Mouse (Mus musculus) left cerebral cortex, postnatal 10 days (tissue): ENCODE measurements around the gene Npas3. TPM values are rescaled to one million over a fixed set of nuclear protein-coding genes. Genes with fewer than 3 reads are reported as not detected.

Experiments used
- DNase-seq, 2 experiments: peaks; one replicate each; pipeline ENCODE4 v3.0.0; 2021 to 2022; ENCODE audit warnings: low spot score in 2 of 2, mixed read lengths in 1 of 2; ENCODE audit errors: extremely low spot score in 1 of 2
- intact Hi-C: fragments of 180-260 bp; cut with DNase I; formaldehyde crosslinking; loops from one replicate; pipeline ENCODE4 v1.15.1; 2025
- total RNA-seq, 2 experiments: library from RNA; stranded (reverse); gene quantifications; 2 replicates each; pipeline ENCODE4 v1.2.3; 2021

Npas3 gene
- total RNA-seq, 2 experiments from 2014 or later: 32.8 to 33.8 TPM

- DNase-seq: no peak
- intact Hi-C loops: no loop called here
These were observed 805.1 kb downstream of the Npas3 start for GRCm38 (mm10) chr12:54053598-54053997.

GRCm38 (mm10) chr12:54060732-54061131, 812.3 kb downstream of the Npas3 start:
- intact Hi-C loops: loop anchor here (5.0 to 10.0 kb wide), 4 partner anchors 316 to 1138 kb away; no protein-coding TSS in a partner anchor
- DNase-seq: peak; percentile 79 to 85

- no peak for DNase-seq
- intact Hi-C loops: loop anchor here (5.0 to 10.0 kb wide), 4 partner anchors 316 to 1139 kb away; no protein-coding TSS in a partner anchor
These were observed 812.7 kb downstream of the Npas3 start for GRCm38 (mm10) chr12:54061168-54061567.

GRCm38 (mm10) chr12:54064986-54065385, 816.5 kb downstream of the Npas3 start:
- intact Hi-C loops: loop anchor here (5.0 to 10.0 kb wide), 4 partner anchors 320 to 1143 kb away; no protein-coding TSS in a partner anchor
- DNase-seq: no peak

GRCm38 (mm10) chr12:54065607-54066006, 817.1 kb downstream of the Npas3 start:
- DNase-seq: no peak
- intact Hi-C loops: loop anchor here (10.0 kb wide), 2 partner anchors 321 to 1021 kb away; no protein-coding TSS in a partner anchor

GRCm38 (mm10) chr12:54067419-54067818, 818.9 kb downstream of the Npas3 start:
- intact Hi-C loops: loop anchor here (10.0 kb wide), 2 partner anchors 323 to 1023 kb away; no protein-coding TSS in a partner anchor
- DNase-seq: no peak

GRCm38 (mm10) chr12:54067886-54068756, 819.6 kb downstream of the Npas3 start:
- DNase-seq: peak in 1 of 2 experiments; percentile 63

GRCm38 (mm10) chr12:54068757-54069146, 820.3 kb downstream of the Npas3 start:
- DNase-seq: no peak
- intact Hi-C loops: loop anchor here (10.0 kb wide), 2 partner anchors 324 to 1024 kb away; no protein-coding TSS in a partner anchor

More at GRCm38 (mm10) chr12:54067886-54068756, 819.6 kb downstream of the Npas3 start:
- intact Hi-C loops: loop anchor here (10.0 kb wide), 2 partner anchors 323 to 1023 kb away; no protein-coding TSS in a partner anchor

- DNase-seq: no peak
- intact Hi-C loops: no loop called here
These were observed 825.5 kb downstream of the Npas3 start for GRCm38 (mm10) chr12:54074012-54074411.

- intact Hi-C loops: no loop called here
These were observed 832.5 kb downstream of the Npas3 start for GRCm38 (mm10) chr12:54080996-54081395.

GRCm38 (mm10) chr12:54093729-54094128, 845.3 kb downstream of the Npas3 start:
- intact Hi-C loops: no loop called here
- DNase-seq: no peak

More at GRCm38 (mm10) chr12:54080996-54081395, 832.5 kb downstream of the Npas3 start:
- DNase-seq: no peak

GRCm38 (mm10) chr12:54096492-54096891, 848.0 kb downstream of the Npas3 start:
- intact Hi-C loops: no loop called here
- no peak for DNase-seq

GRCm38 (mm10) chr12:54098136-54098535, 849.7 kb downstream of the Npas3 start:
- intact Hi-C loops: no loop called here
- DNase-seq: no peak

- intact Hi-C loops: no loop called here
- peak; percentile 29 to 70 for DNase-seq
These were observed 850.3 kb downstream of the Npas3 start for GRCm38 (mm10) chr12:54098785-54099184.

- intact Hi-C loops: no loop called here
- DNase-seq: no peak
These were observed 851.0 kb downstream of the Npas3 start for GRCm38 (mm10) chr12:54099458-54099857.

- intact Hi-C loops: no loop called here
- no peak for DNase-seq
These were observed 852.9 kb downstream of the Npas3 start for GRCm38 (mm10) chr12:54101307-54101870.

GRCm38 (mm10) chr12:54102500-54102899, 854.0 kb downstream of the Npas3 start:
- intact Hi-C loops: no loop called here
- no peak for DNase-seq

GRCm38 (mm10) chr12:54105531-54105930, 857.1 kb downstream of the Npas3 start:
- intact Hi-C loops: loop anchor here (5.0 kb wide), 4 partner anchors 87 to 442 kb away; no protein-coding TSS in a partner anchor
- no peak for DNase-seq

- DNase-seq: no peak
- intact Hi-C loops: loop anchor here (5.0 kb wide), 4 partner anchors 86 to 441 kb away; no protein-coding TSS in a partner anchor
These were observed 857.5 kb downstream of the Npas3 start for GRCm38 (mm10) chr12:54105946-54106345.
